Mouse (Mus musculus) intestine, embryonic 14.5 days (tissue): ENCODE measurements around the gene Mbd5. TPM values are rescaled to one million over a fixed set of nuclear protein-coding genes. Genes with fewer than 3 reads are reported as not detected.

Experiments used
- ATAC-seq: fragments of 200-750 bp; cut with Nextera tagmentation; replicated peaks from 2 replicates; pipeline ENCODE4 v1.8.0; 2017; ENCODE audit warnings: low read depth, moderate number of reproducible peaks, moderate TSS enrichment, moderate library complexity; ENCODE audit not compliant: low FRiP score, low TSS enrichment
- DNase-seq: peaks from one replicate; pipeline ENCODE4 v3.0.0-alpha.2; 2018; ENCODE audit warnings: low spot score
- H3K27ac ChIP-seq: fragments of 300-500 bp; sonication (generic); 2 replicates; pipeline ENCODE4 v1.5.1; 2014; ENCODE audit warnings: low read depth, mild to moderate bottlenecking, control low read depth
- H3K27me3 ChIP-seq: fragments of 300-500 bp; sonication (generic); replicated peaks from 2 replicates; pipeline ENCODE4 v1.6.1; 2014; ENCODE audit warnings: low read length, control low read depth; ENCODE audit not compliant: control insufficient read depth, insufficient read depth
- H3K36me3 ChIP-seq: fragments of 300-500 bp; sonication (generic); 2 replicates; pipeline ENCODE4 v1.6.1; 2014; ENCODE audit warnings: low read length, control low read depth; ENCODE audit not compliant: control insufficient read depth, insufficient read depth
- H3K4me1 ChIP-seq: fragments of 300-500 bp; sonication (generic); replicated peaks from 2 replicates; pipeline ENCODE4 v1.6.1; 2014; ENCODE audit warnings: low read length, control low read depth, mixed read lengths; ENCODE audit not compliant: control insufficient read depth, insufficient read depth
- H3K4me2 ChIP-seq: fragments of 300-500 bp; sonication (generic); 2 replicates; pipeline ENCODE4 v1.6.1; 2014; ENCODE audit warnings: low read length
- H3K4me3 ChIP-seq: fragments of 300-500 bp; sonication (generic); 2 replicates; pipeline ENCODE4 v1.5.1; 2014; ENCODE audit warnings: low read depth, low read length, control low read depth, mixed read lengths
- H3K9ac ChIP-seq: fragments of 300-500 bp; sonication (generic); 2 replicates; pipeline ENCODE4 v1.6.1; 2014; ENCODE audit warnings: mild to moderate bottlenecking, low read length
- H3K9me3 ChIP-seq: fragments of 300-500 bp; sonication (generic); 2 replicates; pipeline ENCODE4 v1.6.1; 2016; ENCODE audit warnings: low read length, control low read depth; ENCODE audit not compliant: control insufficient read depth
- WGBS: fragments of 180-500 bp; shearing (Covaris S2); extraction: QIAGEN DNeasy Blood & Tissue Kit; methylation state at CpG from one replicate; pipeline ENCODE4 v1.1.7; 2014; 5-methylcytosine and 5-hydroxymethylcytosine counted together
- polyA plus RNA-seq: library from polyadenylated mRNA; unstranded; fragments of >200 nt; fragmentation: Nextera tagmentation; extraction: Ambion mirVana; gene quantifications from 2 replicates; pipeline ENCODE4 v1.2.1, GENCODE M21; 2014

Gene Mbd5
- polyA plus RNA-seq: 27.9 and 29.9 TPM in 2 replicates

DNA sequence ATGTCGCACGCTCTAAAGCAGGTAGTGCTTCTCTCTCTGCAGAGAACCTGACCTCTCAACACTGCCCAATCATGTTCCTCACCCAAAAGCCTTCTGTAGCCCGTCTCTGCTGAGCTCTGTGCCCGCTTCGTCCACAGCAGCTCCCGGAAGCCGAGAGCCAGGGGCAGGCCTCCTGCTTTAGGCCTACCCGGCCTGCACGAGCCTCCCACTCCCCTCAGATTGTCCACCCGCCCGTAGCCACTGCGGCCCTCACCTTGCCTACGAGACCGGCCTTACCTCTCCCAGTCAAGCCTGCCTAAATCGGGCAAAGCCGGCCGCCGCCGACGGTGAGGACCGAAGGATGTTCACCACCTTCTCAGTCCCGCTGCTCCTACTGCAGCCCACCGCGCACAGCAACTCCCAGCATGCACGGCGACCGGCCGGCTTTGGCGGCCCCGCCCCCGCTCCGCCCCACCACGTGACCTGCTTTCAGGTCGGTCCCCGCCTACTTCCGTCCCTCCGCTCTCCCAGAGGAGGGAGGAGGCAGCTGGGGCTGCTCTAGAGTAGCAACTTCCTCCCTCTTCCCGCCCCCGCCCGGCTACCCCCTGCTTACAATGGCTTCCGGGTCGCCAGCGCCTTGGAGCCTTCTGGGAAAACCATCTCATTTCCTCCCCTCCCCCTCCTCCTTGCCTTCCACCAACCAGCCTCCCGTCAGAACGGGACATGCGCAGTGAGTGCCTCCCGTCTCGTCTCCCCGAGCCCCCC, at the start of gene Mbd5:
Gene Mbd5, plus strand, starts transcription at position 668 of the 744 bp plus-strand sequence.
- no peaks in the 10 kb centered on the region for H3K9me3 ChIP-seq
- ATAC-seq: peak; percentile 100
- peak; percentile 98 for DNase-seq
- under 1% methylated on average over 47 of the region's 49 CpGs for WGBS
- no peaks in the 10 kb centered on the region for H3K36me3 ChIP-seq
- H3K4me2 ChIP-seq: peak within 1 kb of the TSS; percentile 71
- H3K4me1 ChIP-seq: peaks cover 9% of the 10 kb centered on the region; the same call in 1 of the 2 replicates
- H3K4me3 ChIP-seq: peak within 1 kb of the TSS; percentile 75
- peak within 1 kb of the TSS; percentile 89 for H3K9ac ChIP-seq
- no peaks in the 10 kb centered on the region for H3K27me3 ChIP-seq
- H3K27ac ChIP-seq: peak within 1 kb of the TSS; percentile 92

DNA sequence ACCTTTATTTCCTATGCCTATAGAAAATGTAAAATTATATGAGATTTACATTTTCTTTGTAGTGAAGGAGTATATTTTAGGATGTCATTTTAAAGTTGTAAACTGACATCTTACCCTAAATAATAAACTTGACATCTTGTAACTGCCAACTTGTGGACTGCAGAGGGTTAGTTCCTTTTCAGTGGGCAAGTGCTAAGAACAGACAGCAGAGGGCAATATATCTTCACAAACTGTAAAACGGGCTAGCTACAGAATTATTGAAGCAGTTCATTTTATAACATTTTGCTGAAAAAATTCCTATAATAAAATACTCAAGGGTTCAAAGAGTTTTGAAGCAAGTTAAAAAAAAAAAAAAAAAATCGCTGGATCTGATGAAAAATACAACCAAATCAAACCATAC, 40.4 kb upstream of the Mbd5 start:
- Histone ChIP-seq H3K9ac (no peak overlapping the region), H3K4me1 (no peaks in the 10 kb centered on the region), H3K27me3 (no peaks in the 10 kb centered on the region), H3K9me3 (no peaks in the 10 kb centered on the region), H3K27ac (no peak overlapping the region), H3K4me2 (no peak overlapping the region), H3K4me3 (no peak overlapping the region), H3K36me3 (peaks cover 49% of the 10 kb centered on the region)
- ATAC-seq: no peak
- no peak for DNase-seq
- 55% methylated on average over 2 of the region's 2 CpGs for WGBS

DNA sequence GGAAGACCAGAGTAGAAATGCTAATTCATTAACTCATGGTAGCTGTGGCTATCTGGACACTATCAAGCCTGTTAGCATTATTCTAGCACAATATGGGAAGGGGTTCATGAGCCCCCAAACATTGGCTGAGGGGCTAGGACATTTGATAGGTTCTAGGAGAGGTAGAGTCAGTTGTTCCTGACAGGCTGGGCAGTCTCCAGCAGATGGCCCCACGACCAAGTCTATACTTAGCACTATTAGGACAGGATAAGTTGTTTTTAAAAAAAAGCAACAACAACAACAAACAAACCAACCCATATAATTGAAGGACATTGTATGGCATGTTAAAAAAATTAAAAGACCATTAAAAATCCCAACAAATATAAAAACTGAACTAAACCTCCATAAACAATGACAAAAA, 35.1 kb upstream of the Mbd5 start:
- 85% methylated on average over 1 of the region's 1 CpGs for WGBS
- DNase-seq (no peak), ATAC-seq (no peak)
- Histone ChIP-seq H3K4me1 (no peaks in the 10 kb centered on the region), H3K27me3 (no peaks in the 10 kb centered on the region), H3K4me3 (no peak overlapping the region), H3K27ac (no peak overlapping the region), H3K9me3 (no peaks in the 10 kb centered on the region), H3K9ac (no peak overlapping the region), H3K4me2 (no peak overlapping the region), H3K36me3 (peaks cover 45% of the 10 kb centered on the region)

DNA sequence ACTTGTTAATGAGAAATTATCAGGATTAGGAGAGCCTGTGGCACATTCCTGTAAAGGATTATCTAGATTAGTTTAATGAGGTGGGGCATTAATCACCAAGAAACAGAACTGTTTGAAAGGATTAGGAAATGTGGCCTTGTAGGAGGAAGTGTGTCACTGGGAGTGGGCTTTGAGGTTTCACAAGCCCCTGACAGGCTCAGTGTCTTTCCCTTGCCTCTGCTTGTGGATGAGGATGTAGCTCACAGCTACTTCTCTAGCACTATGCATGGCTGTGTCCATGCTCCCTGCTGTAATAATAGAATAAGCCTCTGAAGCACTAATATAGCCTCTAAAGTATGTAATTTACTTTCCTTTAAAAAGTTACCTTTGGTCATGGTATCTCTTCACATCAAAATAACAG, 33.5 kb upstream of the Mbd5 start:
- H3K9me3 ChIP-seq: no peaks in the 10 kb centered on the region
- H3K4me3 ChIP-seq: no peak overlapping the region
- DNase-seq (no peak), ATAC-seq (no peak)
- no peak overlapping the region for H3K4me2 ChIP-seq
- H3K27ac ChIP-seq: no peak overlapping the region
- H3K27me3 ChIP-seq: no peaks in the 10 kb centered on the region
- no peaks in the 10 kb centered on the region for H3K4me1 ChIP-seq
- H3K9ac ChIP-seq: no peak overlapping the region
- peaks cover 40% of the 10 kb centered on the region for H3K36me3 ChIP-seq

DNA sequence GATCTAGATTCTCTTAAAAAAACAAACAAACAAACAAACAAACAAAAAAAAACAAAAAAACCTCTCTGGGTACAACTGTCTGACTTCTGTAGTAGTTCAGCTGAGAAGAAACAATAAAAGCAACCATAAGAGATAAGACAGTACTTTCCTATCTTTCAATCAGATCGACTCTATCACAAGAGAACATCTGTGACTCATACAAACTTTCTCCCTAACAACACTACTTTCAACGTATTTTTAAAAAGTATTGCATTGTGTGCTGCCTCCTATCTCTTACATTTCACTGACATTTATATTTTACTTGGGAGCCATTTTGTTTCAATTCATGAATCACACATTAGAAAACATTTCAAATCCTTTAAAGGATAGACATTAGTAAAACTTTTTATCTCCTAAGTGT, 14.2 kb upstream of the Mbd5 start:
- no peak overlapping the region for H3K27ac ChIP-seq
- H3K4me3 ChIP-seq: no peak overlapping the region
- peaks cover 51% of the 10 kb centered on the region for H3K36me3 ChIP-seq
- no peaks in the 10 kb centered on the region for H3K4me1 ChIP-seq
- 87% methylated on average over 2 of the region's 2 CpGs for WGBS
- H3K9me3 ChIP-seq: no peaks in the 10 kb centered on the region
- no peak for DNase-seq
- no peaks in the 10 kb centered on the region for H3K27me3 ChIP-seq
- H3K4me2 ChIP-seq: no peak overlapping the region
- no peak overlapping the region for H3K9ac ChIP-seq
- no peak for ATAC-seq

DNA sequence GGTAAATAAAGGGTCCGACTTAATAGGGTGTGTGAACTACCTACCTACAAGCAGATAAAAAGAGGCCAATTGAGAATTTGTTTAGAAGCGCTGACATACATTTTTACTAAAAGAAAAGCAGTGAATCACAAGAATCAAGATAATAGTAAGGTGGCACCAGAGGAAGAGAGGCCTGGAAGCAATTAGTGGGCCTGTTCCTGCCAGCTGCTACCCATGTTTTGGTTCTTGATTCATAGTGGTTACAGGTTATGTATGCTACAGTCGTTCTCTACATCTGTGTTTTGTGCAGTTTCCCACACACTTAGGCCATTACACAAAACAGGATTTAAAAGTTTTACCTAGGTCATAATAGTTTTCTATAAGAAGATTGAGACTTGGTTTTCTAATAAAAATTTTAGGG, 1.5 kb upstream of the Mbd5 start:
- peak overlapping the region; percentile 79; the same call in 1 of the 2 replicates for H3K9ac ChIP-seq
- H3K36me3 ChIP-seq: no peaks in the 10 kb centered on the region

DNA sequence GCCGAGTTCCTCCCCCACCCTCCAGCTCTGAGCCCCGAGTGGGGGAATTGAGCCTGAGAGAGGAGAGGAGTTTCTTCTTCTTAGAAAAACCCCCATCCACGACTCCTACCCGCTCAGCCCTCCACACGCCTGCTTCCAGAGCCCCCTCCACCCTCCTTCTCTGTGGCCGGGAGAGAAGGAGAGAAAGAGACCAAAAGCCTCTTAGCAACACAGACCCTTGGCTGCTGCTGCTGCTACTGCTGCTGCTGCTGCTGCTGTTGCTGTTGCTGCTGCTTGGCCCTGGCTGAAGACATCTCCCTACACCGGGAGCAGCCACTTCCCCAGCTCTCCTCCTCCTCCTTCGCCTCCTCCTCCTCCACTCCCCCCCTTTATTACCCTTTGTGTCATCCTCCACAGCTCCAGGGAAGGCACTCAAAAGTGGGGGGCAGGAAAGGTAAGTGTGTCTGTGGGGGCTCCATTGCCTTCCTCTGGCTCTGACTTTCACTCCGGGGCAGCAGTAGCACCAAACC, 489 bp downstream of the Mbd5 start:
- Histone ChIP-seq H3K4me3 (peak overlapping the region; percentile 75), H3K4me2 (peak overlapping the region; percentile 68), H3K9me3 (no peaks in the 10 kb centered on the region), H3K9ac (peak overlapping the region; percentile 89), H3K27ac (peak overlapping the region; percentile 92), H3K36me3 (no peaks in the 10 kb centered on the region), H3K27me3 (no peaks in the 10 kb centered on the region), H3K4me1 (peaks cover 9% of the 10 kb centered on the region; the same call in 1 of the 2 replicates)
- peak; percentile 47 for ATAC-seq
- whole genome bisulfite sequencing: 2% methylated on average over 8 of the region's 9 CpGs
- DNase-seq: peak; percentile 87

More for the DNA sequence above, 1.5 kb upstream of the Mbd5 start:
- Histone ChIP-seq H3K27me3 (no peaks in the 10 kb centered on the region), H3K9me3 (no peaks in the 10 kb centered on the region), H3K27ac (no peak overlapping the region), H3K4me3 (peak overlapping the region; percentile 75), H3K4me1 (peaks cover 9% of the 10 kb centered on the region; the same call in 1 of the 2 replicates), H3K4me2 (peak overlapping the region; percentile 71)
- 72% methylated on average over 3 of the region's 3 CpGs for WGBS
- DNase-seq (no peak), ATAC-seq (no peak)

DNA sequence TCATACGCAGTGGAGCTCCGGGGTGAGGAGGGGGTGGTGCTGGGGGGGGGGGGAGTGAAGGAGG, 776 bp downstream of the Mbd5 start, which contains the start of gene Orc4:
Gene Orc4, minus strand, starts transcription at position 26 of the 64 bp plus-strand sequence.
- H3K4me2 ChIP-seq: peak within 1 kb of the TSS; percentile 68
- peak within 1 kb of the TSS; percentile 92 for H3K27ac ChIP-seq
- DNase-seq (no peak), ATAC-seq (no peak)
- H3K9ac ChIP-seq: peak within 1 kb of the TSS; percentile 89
- no peaks in the 10 kb centered on the region for H3K9me3 ChIP-seq
- WGBS: 0% methylated on average over 2 of the region's 2 CpGs
- no peaks in the 10 kb centered on the region for H3K27me3 ChIP-seq
- H3K4me3 ChIP-seq: peak within 1 kb of the TSS; percentile 75
- no peaks in the 10 kb centered on the region for H3K36me3 ChIP-seq
- H3K4me1 ChIP-seq: peaks cover 9% of the 10 kb centered on the region; the same call in 1 of the 2 replicates

DNA sequence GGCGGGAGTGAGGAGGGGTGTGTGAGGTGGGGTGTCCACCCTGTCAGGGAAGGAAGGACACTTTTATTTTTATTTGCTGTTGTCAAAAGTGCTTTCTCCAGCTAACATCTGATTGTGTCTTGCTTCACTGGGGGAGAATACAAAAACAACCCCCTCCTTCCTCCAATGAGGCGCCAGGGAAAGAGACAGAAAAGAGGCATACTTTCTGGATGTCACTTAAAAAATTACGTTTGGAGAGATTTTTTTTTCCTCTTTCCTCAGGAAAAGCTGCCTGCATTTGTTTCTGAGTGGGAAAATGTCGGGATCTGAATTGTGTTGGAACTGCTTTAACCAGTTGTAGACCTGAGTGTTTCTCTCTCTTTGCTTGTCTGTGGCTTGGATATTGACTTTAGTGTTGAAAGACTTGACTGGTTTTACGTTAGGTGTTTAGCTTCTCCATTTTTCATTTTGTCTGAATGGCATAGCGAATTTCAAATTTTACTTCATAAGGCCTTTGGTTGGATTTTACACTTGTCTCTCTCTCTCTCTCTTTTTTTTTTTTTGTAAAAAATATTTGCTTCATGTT, 1.1 kb downstream of the Mbd5 start:
- H3K4me1 ChIP-seq: peaks cover 9% of the 10 kb centered on the region; the same call in 1 of the 2 replicates
- ATAC-seq (0 out of 2 replicates have a peak, but pooled peaks have one; percentile 1), DNase-seq (peak; percentile 54)
- peak overlapping the region; percentile 75 for H3K4me3 ChIP-seq
- H3K36me3 ChIP-seq: no peaks in the 10 kb centered on the region
- H3K9me3 ChIP-seq: no peaks in the 10 kb centered on the region
- H3K27ac ChIP-seq: peak overlapping the region; percentile 92
- peak overlapping the region; percentile 89 for H3K9ac ChIP-seq
- WGBS: 9% methylated on average over 5 of the region's 6 CpGs
- peak overlapping the region; percentile 68 for H3K4me2 ChIP-seq
- no peaks in the 10 kb centered on the region for H3K27me3 ChIP-seq
